Mouse (Mus musculus) MEL (cell line): ENCODE results near the gene Hlf.

Experiments
- GATA1 ChIP-seq: IDR thresholded peaks from 2 replicates; pipeline ENCODE4 v1.6.1; 2011; ENCODE audit warnings: low read depth, low read length, improper control_type of control experiment
- NRF1 ChIP-seq: IDR thresholded peaks from 2 replicates; pipeline ENCODE4 v1.6.1; 2014; ENCODE audit warnings: low read depth, mild to moderate bottlenecking, inconsistent platforms, low read length, improper control_type of control experiment, moderate library complexity; ENCODE audit not compliant: poor library complexity, insufficient read depth, severe bottlenecking
- ZMIZ1 ChIP-seq: IDR thresholded peaks from 2 replicates; pipeline ENCODE4 v1.6.1; 2012; ENCODE audit warnings: low read depth, mild to moderate bottlenecking, inconsistent platforms, low read length, improper control_type of control experiment, moderate library complexity

DNA sequence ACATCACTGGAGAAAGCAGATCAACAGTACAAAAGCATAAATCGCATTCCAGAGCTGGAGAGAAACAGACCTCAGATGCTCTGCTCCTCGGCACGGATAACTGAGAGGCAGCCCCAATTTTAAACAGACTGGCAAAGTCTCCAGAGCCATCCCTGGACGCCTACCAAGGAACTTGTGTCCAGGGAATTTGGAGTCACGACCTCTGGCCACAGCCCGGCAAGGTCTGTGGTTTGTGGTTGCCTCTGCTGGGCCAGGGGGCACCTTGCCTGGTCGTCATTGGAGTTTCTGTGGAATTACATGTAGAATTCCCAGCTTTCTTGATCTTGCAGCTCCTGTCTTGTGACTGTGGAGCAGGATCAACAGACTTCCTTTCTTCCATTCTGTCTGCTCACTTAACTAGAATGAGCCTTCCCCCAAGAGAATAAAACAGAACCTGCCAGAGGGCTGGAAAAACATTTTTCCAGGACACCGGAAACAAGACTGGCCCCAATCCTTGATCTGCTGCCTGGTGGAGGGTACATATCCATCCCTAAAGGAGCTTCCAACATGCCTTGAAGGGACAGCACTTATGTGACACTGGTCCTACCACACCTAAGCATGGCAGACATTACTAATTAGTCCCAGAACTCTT lies 19.1 kb downstream of the Hlf start:
- no peak for TF ChIP-seq ZMIZ1
- no peak for TF ChIP-seq NRF1
- no peak for TF ChIP-seq GATA1
